Mouse (Mus musculus) hindbrain, embryonic 12.5 days (tissue): ENCODE measurements around the gene Galnt15. TPM values are rescaled to one million over a fixed set of nuclear protein-coding genes. Genes with fewer than 3 reads are reported as not detected.
A peak's percentile ranks its signal among the peaks of the same experiment; 100 is the strongest.

Experiments
- ATAC-seq: fragments of 200-750 bp; cut with Nextera tagmentation; 2 replicates; pipeline ENCODE4 v1.8.0; 2017; ENCODE audit warnings: moderate TSS enrichment; ENCODE audit not compliant: low FRiP score
- H3K27ac ChIP-seq: fragments of 300-500 bp; sonication (generic); 2 replicates; pipeline ENCODE4 v1.5.1; 2016; ENCODE audit warnings: mild to moderate bottlenecking
- H3K27me3 ChIP-seq: fragments of 300-500 bp; sonication (generic); 2 replicates; pipeline ENCODE4 v1.6.1; 2016; ENCODE audit warnings: mild to moderate bottlenecking
- H3K36me3 ChIP-seq: fragments of 300-500 bp; sonication (generic); 2 replicates; pipeline ENCODE4 v1.6.1; 2016; ENCODE audit warnings: mild to moderate bottlenecking
- H3K4me1 ChIP-seq: fragments of 300-500 bp; sonication (generic); 2 replicates; pipeline ENCODE4 v1.6.1; 2016
- H3K4me2 ChIP-seq: fragments of 300-500 bp; sonication (generic); replicated peaks from 2 replicates; pipeline ENCODE4 v1.6.1; 2016; ENCODE audit warnings: mild to moderate bottlenecking
- H3K4me3 ChIP-seq: fragments of 300-500 bp; sonication (generic); 2 replicates; pipeline ENCODE4 v1.5.1; 2016; ENCODE audit warnings: mild to moderate bottlenecking
- H3K9ac ChIP-seq: fragments of 300-500 bp; sonication (generic); 2 replicates; pipeline ENCODE4 v1.6.1; 2016; ENCODE audit warnings: mild to moderate bottlenecking, moderate library complexity
- H3K9me3 ChIP-seq: fragments of 300-500 bp; sonication (generic); replicated peaks from 2 replicates; pipeline ENCODE4 v1.6.1; 2016; ENCODE audit warnings: mild to moderate bottlenecking
- WGBS: fragments of 180-500 bp; shearing (Covaris S2); methylation state at CpG from one replicate; pipeline ENCODE4 v1.1.7; 2016; 5-methylcytosine and 5-hydroxymethylcytosine counted together
- polyA plus RNA-seq: library from polyadenylated mRNA; unstranded; fragments of >200 nt; fragmentation: Nextera tagmentation; extraction: Ambion mirVana; gene quantifications from 2 replicates; pipeline ENCODE4 v1.2.1, GENCODE M21; 2016

Galnt15 gene
- polyA plus RNA-seq, 1 experiment from 2014 or later, result 0.14 TPM

DNA sequence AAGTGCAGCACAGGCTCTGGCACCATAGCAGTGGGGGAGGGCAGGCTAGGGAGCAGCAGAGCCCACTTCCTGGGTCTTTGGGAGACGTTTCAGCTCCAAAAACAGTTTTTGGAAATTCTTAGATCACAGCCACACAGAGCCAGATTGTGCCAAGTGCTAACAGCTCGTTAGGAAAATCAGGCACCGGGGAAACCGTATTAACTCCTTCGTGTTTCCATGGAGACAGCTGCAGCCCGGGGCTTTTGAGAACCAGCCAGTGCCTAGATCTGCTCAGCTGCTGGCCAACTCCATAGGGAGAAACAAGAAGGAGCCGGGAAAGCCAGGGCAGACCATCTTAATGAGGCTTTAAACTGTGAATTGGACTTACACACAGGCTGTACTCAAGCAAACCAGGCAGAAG is 11.9 kb upstream of the Galnt15 start:
- Histone ChIP-seq H3K4me1 (peaks cover 12% of the 10 kb centered on the region), H3K36me3 (no peaks in the 10 kb centered on the region), H3K9me3 (no peaks in the 10 kb centered on the region), H3K4me3 (no peak overlapping the region), H3K9ac (no peak overlapping the region), H3K27ac (peak overlapping the region; percentile 79), H3K4me2 (peak overlapping the region; percentile 21; the same call in 1 of the 2 replicates), H3K27me3 (no peaks in the 10 kb centered on the region)
- 11% methylated on average over 7 of the region's 7 CpGs for WGBS
- peak; percentile 90 for ATAC-seq

DNA sequence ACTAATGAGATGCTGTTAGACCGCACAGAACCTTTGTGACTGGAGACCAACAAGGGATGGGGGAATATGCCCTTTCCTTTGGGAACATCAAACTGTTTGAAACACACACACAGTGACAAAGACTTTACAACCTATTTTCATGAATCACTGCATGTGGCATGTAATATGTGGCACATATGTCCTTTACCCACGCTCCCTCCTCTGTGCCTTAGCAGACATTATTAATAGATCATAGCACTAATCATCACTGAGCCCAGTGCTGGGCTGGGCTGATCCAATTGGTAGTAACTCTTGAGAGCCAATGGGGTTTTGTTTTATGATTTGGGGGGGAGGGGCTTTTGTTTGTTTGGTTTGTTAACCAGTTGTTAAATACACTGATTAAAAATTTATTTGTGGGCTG is 11.3 kb upstream of the Galnt15 start:
- Histone ChIP-seq H3K36me3 (no peaks in the 10 kb centered on the region), H3K9me3 (no peaks in the 10 kb centered on the region), H3K27ac (peak overlapping the region; percentile 79), H3K27me3 (no peaks in the 10 kb centered on the region), H3K4me3 (no peak overlapping the region), H3K9ac (no peak overlapping the region), H3K4me2 (peak overlapping the region; percentile 21; the same call in 1 of the 2 replicates), H3K4me1 (peaks cover 12% of the 10 kb centered on the region)
- ATAC-seq, result peak; percentile 53; the same call in 1 of the 2 replicates
- 60% methylated on average over 2 of the region's 2 CpGs for WGBS

DNA sequence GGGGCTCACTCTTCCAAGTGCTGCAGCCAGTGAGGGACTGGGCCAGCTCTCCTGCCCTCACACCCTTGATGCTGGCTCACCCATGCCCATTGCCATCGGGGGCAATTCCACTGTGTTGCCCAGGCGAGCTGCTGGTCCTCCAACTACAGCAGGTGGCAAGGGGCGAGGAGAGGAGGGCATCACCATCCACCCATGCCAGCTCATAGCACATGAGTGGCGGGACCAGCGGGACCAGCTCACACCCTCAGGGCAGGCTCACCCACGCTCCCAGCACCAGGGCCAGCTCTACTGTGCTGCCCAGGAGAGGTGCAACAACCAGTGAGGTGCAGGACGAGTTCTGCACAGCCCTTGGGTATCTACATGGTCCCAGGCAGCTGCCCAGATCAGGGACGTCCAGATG is 9.7 kb upstream of the Galnt15 start:
- Histone ChIP-seq H3K4me1 (peaks cover 12% of the 10 kb centered on the region), H3K9me3 (no peaks in the 10 kb centered on the region), H3K4me2 (no peak overlapping the region), H3K4me3 (no peak overlapping the region), H3K27me3 (no peaks in the 10 kb centered on the region), H3K9ac (no peak overlapping the region), H3K27ac (no peak overlapping the region), H3K36me3 (no peaks in the 10 kb centered on the region)
- 79% methylated on average over 8 of the region's 8 CpGs for WGBS
- ATAC-seq, result no peak

DNA sequence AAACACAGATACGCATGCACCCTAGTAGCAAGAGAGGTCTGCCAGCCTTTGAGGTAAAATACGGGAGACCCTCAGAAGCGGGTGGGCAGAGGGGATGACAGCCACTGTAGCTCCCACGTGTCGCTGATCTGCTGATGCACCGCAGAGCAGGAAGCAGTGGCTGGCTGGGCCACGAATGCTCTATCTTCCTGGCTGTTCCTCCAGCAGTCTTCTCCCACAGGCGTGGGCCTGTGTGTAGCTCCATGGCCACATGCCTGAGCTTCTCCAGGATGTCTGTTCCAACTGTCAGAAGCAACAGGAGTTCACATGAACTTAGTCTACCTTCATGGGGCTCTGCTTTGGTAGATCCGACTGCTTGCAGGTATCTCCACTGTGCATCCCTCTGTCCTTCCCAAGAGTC is 6.8 kb upstream of the Galnt15 start:
- Histone ChIP-seq H3K27me3 (no peaks in the 10 kb centered on the region), H3K9ac (no peak overlapping the region), H3K36me3 (no peaks in the 10 kb centered on the region), H3K4me3 (no peak overlapping the region), H3K4me1 (peaks cover 6% of the 10 kb centered on the region), H3K9me3 (no peaks in the 10 kb centered on the region), H3K27ac (no peak overlapping the region), H3K4me2 (no peak overlapping the region)
- 71% methylated on average over 9 of the region's 9 CpGs for WGBS
- ATAC-seq, result no peak

DNA sequence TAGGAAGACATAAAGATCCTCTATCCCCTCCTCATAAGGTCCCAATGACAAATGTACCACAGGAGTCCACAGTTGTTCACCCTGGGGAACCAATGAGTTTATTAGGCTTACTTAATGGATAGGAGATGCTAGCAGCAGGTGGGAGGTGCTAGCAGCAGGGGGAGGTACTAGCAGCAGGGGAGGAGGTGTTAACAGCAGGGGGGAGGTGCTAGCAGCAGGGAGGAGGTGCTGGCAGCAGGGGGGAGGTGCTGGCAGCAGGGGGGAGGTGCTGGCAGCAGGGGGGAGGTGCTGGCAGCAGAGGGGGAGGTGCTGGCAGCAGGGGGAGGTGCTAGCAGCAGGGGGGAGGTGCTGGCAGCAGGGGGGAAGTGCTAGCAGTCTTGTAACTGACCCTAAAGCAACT is 6.3 kb upstream of the Galnt15 start:
- H3K4me1 ChIP-seq, result peaks cover 5% of the 10 kb centered on the region
- H3K4me3 ChIP-seq, result no peak overlapping the region
- no peak for ATAC-seq
- H3K9ac ChIP-seq, result no peak overlapping the region
- H3K36me3 ChIP-seq, result no peaks in the 10 kb centered on the region
- H3K4me2 ChIP-seq, result no peak overlapping the region
- H3K27me3 ChIP-seq, result no peaks in the 10 kb centered on the region
- H3K9me3 ChIP-seq, result no peaks in the 10 kb centered on the region
- no peak overlapping the region for H3K27ac ChIP-seq

DNA sequence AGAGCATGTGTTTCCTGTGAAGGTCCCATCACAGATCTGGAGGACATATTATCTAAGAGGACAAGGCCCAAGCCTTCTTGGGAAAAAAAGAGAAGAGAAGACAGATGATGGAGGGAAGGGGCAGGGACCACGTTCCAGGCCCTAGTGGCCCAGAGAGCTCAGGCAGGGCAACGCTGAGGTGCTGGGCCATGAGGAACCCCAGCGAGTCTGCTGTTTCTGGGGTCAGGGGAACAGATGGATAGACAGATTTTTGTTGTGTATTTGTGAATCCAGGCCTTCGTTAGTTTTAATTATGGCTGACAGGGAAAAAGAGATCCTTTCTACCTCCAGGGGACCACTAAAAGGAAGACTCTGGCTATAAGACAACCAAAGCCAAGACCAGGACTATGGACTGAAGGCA is 4.9 kb upstream of the Galnt15 start:
- H3K9me3 ChIP-seq, result no peaks in the 10 kb centered on the region
- 88% methylated on average over 4 of the region's 4 CpGs for WGBS
- no peak for ATAC-seq

DNA sequence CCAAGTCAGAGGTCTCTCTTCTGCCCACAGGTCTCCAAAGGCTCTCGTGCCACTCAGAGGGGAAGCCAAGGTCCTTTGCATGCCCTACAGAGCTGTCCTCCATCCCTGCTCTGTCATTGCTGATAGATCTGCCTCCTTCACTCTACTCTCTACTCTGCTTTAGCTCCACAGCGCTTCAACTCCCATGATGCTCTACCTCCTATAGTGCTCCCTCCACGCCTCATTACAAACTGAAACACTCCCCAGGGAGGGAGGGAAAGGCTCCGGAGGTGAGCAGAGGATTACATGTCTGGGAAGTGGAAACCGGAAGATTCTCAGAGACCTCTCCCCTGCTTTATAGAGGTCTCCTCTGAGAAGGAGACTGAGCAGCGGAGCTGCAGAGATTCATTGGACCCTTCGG is 1.6 kb upstream of the Galnt15 start:
- no peaks in the 10 kb centered on the region for H3K36me3 ChIP-seq
- 0 out of 2 replicates have a peak, but pooled peaks cover 9% of the 10 kb centered on the region for H3K27me3 ChIP-seq
- no peak overlapping the region for H3K9ac ChIP-seq
- WGBS, result 60% methylated on average over 7 of the region's 7 CpGs
- H3K4me3 ChIP-seq, result no peak overlapping the region
- H3K4me2 ChIP-seq, result no peak overlapping the region
- H3K4me1 ChIP-seq, result peaks cover 21% of the 10 kb centered on the region
- no peak overlapping the region for H3K27ac ChIP-seq
- H3K9me3 ChIP-seq, result no peaks in the 10 kb centered on the region
- ATAC-seq, result no peak

More for the DNA sequence above, 4.9 kb upstream of the Galnt15 start:
- Histone ChIP-seq H3K4me3 (no peak overlapping the region), H3K27ac (no peak overlapping the region), H3K27me3 (no peaks in the 10 kb centered on the region), H3K36me3 (no peaks in the 10 kb centered on the region), H3K9ac (no peak overlapping the region), H3K4me1 (peaks cover 18% of the 10 kb centered on the region), H3K4me2 (no peak overlapping the region)

DNA sequence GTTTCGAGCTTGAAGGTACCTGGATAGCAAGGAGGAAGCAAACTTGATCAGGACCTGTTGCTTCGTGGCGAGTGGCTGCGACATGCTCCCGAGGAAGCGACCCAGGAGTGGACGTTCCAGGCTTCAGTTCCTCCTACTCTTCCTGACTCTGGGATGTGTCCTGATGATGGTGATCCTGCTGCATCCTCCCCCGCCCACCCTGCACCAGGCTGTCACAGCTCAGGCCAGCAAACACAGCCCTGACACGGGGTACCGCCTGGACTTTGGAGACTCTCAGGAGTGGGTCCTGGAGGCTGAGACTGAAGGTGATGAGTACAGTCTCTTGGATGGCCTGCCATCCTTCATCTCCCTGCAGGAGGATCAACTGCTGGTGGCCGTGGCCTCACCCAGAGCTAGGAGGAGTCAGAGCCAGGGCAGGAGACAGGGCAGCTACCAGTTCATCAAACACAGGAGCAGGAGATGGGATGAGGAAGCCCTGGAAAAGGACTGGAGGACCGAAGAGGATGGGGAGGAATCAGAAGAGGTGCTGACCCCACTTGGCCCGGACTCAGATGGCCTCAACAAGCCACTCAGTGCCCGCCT is 713 bp downstream of the Galnt15 start:
- Histone ChIP-seq H3K27ac (no peak overlapping the region), H3K4me3 (no peak overlapping the region), H3K27me3 (0 out of 2 replicates have a peak, but pooled peaks cover 9% of the 10 kb centered on the region), H3K4me1 (peaks cover 21% of the 10 kb centered on the region), H3K9ac (no peak overlapping the region), H3K36me3 (no peaks in the 10 kb centered on the region), H3K4me2 (no peak overlapping the region), H3K9me3 (no peaks in the 10 kb centered on the region)
- no peak for ATAC-seq
- WGBS, result 75% methylated on average over 14 of the region's 14 CpGs

GRCm38 (mm10) chr14:32030073-32030472 is 1.3 kb downstream of the Galnt15 start:
- no peaks in the 10 kb centered on the region for H3K36me3 ChIP-seq
- ATAC-seq, result no peak

DNA sequence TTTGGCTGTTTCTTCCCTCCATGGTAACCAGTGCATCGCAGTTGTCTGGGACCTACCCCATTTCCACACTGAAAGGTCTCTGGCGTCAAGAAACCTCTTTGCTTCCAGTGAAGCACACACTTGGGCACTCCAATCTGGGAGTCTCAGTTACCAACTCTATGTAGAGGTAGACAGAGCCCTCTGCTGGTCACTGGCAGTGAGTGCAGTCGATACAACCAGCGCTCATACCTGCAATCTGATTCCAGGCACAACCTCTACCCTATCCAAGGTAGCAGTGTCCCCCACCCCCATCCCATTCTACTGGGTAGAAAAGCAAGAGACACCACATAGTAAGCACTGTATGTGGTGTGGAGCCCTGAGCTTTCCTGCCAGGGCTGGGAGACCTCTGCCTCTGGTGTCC is 3.7 kb downstream of the Galnt15 start:
- 2% methylated on average over 4 of the region's 4 CpGs for WGBS
- Histone ChIP-seq H3K4me2 (no peak overlapping the region), H3K4me3 (no peak overlapping the region), H3K9ac (no peak overlapping the region), H3K4me1 (peaks cover 16% of the 10 kb centered on the region), H3K36me3 (no peaks in the 10 kb centered on the region), H3K27ac (no peak overlapping the region), H3K9me3 (0 out of 2 replicates have a peak, but pooled peaks cover under 1% of the 10 kb centered on the region), H3K27me3 (0 out of 2 replicates have a peak, but pooled peaks cover 9% of the 10 kb centered on the region)
- ATAC-seq, result 0 out of 2 replicates have a peak, but pooled peaks have one; percentile 26

More at GRCm38 (mm10) chr14:32030073-32030472, 1.3 kb downstream of the Galnt15 start:
- Histone ChIP-seq H3K9ac (no peak overlapping the region), H3K4me2 (no peak overlapping the region), H3K4me1 (peaks cover 21% of the 10 kb centered on the region), H3K9me3 (no peaks in the 10 kb centered on the region), H3K4me3 (no peak overlapping the region), H3K27ac (no peak overlapping the region), H3K27me3 (0 out of 2 replicates have a peak, but pooled peaks cover 9% of the 10 kb centered on the region)
- 65% methylated on average over 5 of the region's 5 CpGs for WGBS

DNA sequence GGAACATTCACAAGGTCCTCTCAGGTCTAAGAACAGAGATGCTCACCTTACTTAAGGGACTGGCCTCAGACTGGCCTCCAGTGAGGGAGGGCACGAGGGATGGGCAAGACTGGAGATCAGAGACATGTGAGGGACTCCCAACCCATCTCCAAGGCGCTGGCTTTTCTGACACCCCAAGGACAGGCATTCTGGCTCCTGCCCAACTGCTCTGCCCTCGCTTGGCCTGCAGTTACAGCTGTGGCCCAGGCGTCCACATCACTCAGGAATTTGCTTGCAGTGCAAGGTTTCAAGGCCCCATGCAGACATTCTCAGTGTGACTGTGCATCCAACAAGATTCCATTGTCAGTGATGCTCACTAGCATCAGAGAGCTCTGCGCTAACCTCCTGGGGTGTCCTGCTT is 7.7 kb downstream of the Galnt15 start:
- 73% methylated on average over 5 of the region's 5 CpGs for WGBS
- no peak for ATAC-seq
- Histone ChIP-seq H3K9me3 (0 out of 2 replicates have a peak, but pooled peaks cover 3% of the 10 kb centered on the region), H3K4me1 (no peaks in the 10 kb centered on the region), H3K36me3 (no peaks in the 10 kb centered on the region), H3K4me3 (no peak overlapping the region), H3K9ac (no peak overlapping the region), H3K4me2 (no peak overlapping the region), H3K27ac (no peak overlapping the region), H3K27me3 (0 out of 2 replicates have a peak, but pooled peaks cover under 1% of the 10 kb centered on the region)

DNA sequence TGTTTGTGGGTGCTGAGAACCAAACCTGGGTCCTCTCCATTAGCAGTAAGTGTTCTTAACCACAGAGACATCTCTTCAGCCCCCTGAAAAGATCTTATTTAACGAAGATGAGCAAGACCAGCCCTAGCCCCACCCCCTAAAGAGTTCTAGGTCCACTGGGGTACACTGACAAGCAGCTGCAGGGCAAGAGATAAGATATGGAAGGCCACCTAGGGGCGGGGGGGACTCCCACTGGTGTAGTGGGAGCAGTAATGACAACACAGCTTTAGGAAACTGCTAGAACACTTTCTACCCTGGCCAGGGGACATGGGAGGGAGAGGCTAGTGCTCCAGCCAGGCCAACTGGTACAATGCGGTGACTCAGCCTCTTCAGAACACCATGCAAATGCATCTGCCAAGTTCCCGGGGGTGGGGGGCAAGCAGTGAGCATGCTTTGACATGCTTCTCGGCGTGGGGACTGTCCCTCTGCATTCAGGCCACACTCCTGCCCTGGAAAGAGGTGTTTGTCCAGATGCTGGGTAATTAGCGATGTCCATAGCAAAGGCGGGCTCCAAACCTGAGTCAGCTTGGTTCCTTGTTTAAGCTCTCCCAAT is 9.0 kb downstream of the Galnt15 start:
- Histone ChIP-seq H3K27me3 (no peaks in the 10 kb centered on the region), H3K4me3 (no peak overlapping the region), H3K9ac (no peak overlapping the region), H3K4me1 (no peaks in the 10 kb centered on the region), H3K27ac (no peak overlapping the region), H3K4me2 (no peak overlapping the region), H3K9me3 (0 out of 2 replicates have a peak, but pooled peaks cover 3% of the 10 kb centered on the region), H3K36me3 (no peaks in the 10 kb centered on the region)
- 78% methylated on average over 8 of the region's 8 CpGs for WGBS
- no peak for ATAC-seq

GRCm38 (mm10) chr14:32042108-32042507 is 13.3 kb downstream of the Galnt15 start:
- Histone ChIP-seq H3K36me3 (no peaks in the 10 kb centered on the region), H3K27ac (no peak overlapping the region), H3K4me3 (no peak overlapping the region), H3K4me2 (no peak overlapping the region), H3K4me1 (no peaks in the 10 kb centered on the region), H3K9ac (no peak overlapping the region), H3K9me3 (0 out of 2 replicates have a peak, but pooled peaks cover 3% of the 10 kb centered on the region), H3K27me3 (no peaks in the 10 kb centered on the region)
- 71% methylated on average over 5 of the region's 5 CpGs for WGBS
- ATAC-seq, result no peak
